Mouse (Mus musculus) liver, adult (tissue): ENCODE measurements around the gene Card6.

ENCODE experiments used
- GATA4 ChIP-seq: IDR thresholded peaks from 2 replicates; pipeline ENCODE4 v1.6.1; 2014; ENCODE audit warnings: mild to moderate bottlenecking, low read length; ENCODE audit not compliant: insufficient replicate concordance

The Card6 gene

DNA sequence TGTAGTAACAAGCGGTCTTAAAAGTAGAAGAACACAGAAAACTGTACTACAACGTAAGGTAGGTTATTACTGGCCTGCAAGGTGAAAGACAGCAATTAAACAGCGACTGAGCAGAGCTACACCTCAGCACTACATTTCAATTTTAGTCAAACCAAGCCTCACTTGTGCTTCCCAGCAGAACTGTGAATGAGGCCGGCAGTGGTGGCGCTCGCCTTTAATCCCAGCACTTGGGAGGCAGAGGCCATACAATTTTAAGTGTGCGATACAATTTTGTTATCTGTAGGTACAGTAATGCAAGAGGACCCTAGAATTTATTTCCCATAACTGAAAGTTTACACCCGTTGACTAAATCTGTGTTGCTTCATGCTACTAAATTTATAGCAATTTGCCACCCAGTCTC, 6.8 kb upstream of the Card6 start:
- TF ChIP-seq GATA4 = no peak

DNA sequence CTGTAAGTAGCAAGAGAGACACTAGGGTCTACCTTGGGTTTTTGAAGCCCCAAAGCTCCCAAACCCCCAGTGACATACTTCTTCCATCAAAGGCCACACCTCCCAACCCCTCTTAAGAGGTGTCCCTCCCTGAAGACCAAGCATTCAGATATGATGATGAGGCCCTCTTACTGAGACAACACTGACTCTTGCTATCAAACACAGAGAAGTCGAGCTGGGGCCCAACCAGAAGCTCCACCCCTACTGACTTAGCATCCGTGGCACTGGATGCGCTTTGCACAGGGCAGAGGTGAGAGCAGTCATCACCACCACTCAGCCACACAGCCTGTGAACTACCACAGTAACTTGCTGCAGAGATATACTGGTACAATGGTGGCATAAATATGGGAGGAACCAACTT, 4.3 kb upstream of the Card6 start:
- no peak for TF ChIP-seq GATA4

DNA sequence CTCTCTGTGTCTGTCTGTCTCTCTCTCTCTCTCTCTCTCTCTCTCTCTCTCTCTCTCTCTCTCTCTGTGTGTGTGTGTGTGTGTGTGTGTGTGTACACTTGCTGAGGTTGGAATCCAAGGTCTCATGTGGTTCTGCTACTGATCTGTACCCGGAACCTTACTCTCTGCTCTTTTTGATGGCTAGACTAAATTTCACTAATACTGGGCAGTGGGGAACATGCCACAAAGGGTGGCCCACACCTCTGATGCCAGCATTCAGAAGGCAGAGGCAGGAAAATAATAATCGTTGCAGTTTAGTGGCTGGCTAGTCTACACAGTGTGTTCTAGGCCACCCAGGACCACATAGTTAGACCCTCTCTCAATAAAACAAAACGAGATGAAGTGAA, 309 bp upstream of the Card6 start:
- TF ChIP-seq GATA4 = no peak; the same call in 1 of the 2 replicates

DNA sequence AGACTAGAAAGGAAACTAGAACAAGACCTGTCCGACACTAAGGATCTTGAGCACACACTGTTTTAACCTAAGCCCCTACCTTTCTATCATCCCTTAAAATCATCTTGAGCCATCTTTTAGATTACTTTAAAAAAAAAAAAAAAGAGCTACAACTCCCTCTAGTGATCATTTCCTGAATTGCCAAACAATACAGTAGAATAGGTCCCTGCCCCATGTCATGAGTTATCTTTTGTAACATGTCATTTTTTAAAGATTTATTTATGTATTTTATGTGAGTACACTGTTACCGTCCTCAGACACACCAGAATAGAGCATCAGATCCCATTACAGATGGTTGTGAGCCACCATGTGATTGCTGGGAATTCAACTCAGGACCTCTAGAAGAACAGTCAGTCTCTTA, 2.0 kb downstream of the Card6 start:
- no peak for TF ChIP-seq GATA4

DNA sequence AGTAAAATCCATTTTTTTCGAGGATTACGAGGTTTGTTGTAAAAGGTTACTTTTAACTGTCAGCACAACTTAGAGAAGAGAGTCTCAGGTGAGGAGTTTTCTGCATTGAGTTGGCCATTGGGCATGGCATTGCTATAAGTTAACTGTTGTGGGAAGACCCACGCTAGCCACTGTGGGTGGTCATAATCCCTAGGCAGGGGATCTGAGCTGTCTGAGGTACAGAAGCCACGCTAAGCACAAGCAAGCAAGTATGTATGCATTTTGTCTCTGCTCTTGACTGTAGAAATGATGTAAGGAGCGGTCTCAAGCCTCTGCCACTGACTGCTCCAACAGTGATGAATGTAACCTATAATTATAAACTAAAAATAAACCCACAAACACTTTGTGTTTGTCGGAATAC, 2.4 kb downstream of the Card6 start:
- TF ChIP-seq GATA4 = no peak

DNA sequence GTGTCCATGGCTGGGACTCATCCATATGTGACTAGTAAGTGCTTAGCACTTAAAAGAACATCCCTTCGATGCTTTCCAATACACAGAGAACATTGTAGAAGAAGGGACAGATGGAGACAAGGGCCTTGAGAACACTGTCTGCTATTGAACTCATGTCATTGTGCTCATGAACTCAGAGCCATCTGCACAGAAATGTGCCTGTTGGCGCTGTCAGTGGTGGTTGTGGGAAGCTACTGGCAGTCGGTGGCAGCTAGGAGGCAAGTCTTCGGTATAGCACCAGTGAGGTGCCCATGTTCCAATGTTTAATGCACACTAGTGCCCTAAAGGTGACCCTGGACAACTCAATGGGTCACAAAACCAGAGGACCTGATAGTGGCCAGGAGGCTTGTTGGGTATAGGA, 6.0 kb downstream of the Card6 start:
- TF ChIP-seq GATA4 = no peak

DNA sequence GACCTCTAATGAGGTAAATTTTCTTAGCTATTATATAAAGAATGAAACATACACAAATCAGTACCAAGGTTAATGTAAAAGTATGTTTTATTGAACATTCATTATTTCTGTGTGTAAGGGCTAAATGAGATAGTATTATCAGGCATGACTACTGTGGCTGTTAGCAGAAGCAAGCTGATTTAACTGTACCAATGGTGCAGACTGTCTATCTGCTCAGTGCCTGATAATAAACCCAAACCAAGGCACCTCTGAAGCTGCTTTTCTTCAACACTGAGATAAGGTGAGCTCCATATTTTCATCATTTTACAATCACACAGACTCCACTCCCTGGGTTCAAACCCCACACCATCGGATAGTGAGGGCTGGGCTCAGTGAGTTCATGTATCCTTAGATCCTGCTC, 11.0 kb downstream of the Card6 start:
- no peak for TF ChIP-seq GATA4

DNA sequence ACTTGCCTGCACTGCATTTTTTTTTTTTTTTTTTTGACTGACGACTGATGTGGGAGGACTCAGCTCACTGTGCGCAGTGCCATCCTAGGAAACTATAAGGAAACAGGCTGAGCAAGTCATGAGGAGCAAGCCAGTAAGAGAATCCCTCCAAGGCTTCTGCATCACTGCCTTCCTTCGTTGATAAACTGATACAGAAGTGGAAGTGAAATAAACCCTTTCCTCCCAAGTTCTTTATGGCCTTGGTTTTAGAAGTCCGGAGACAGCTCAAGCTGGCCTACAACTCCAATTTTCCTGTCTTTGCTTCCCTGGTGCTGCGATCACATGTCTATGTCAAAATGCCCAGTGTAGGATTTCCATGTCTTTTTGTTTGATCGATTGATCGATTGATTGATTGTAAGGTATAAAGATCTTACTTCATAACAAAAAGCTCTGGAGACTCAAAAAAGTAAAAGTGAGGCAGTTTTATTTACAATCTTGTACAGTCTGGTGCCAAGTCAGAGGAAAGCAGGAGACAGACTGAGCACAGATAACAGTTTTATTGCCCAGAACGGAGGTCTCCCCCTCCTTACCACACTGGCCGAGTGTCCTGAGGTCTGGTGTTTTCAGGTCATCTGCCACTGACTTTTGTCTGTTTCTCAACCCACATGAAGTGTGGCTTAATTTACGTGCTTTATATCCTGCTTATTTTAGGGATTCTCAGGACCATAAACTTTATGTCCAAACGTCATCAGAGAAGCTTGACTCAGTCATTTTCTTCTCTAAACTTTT, 12.6 kb downstream of the Card6 start:
- TF ChIP-seq GATA4 = no peak

DNA sequence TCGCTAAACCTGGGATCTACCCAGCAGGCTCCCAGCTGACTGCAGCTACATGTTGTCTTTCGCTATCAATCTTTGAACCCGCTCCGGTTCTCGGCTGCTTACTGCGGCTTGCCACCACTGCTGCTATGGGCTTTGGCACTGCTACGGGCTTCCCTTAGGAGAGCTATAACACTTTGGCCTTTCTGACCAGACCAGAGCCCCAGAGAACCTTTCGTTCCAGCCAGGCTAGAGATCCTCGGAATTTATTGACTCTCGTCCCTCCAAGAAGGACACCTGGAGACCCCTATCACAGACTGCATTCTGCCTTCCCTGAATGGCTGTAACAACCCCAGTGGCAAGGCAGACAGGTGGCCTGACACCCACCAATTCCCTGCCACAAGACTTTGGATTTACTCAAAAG, 18.2 kb downstream of the Card6 start:
- TF ChIP-seq GATA4 = no peak

DNA sequence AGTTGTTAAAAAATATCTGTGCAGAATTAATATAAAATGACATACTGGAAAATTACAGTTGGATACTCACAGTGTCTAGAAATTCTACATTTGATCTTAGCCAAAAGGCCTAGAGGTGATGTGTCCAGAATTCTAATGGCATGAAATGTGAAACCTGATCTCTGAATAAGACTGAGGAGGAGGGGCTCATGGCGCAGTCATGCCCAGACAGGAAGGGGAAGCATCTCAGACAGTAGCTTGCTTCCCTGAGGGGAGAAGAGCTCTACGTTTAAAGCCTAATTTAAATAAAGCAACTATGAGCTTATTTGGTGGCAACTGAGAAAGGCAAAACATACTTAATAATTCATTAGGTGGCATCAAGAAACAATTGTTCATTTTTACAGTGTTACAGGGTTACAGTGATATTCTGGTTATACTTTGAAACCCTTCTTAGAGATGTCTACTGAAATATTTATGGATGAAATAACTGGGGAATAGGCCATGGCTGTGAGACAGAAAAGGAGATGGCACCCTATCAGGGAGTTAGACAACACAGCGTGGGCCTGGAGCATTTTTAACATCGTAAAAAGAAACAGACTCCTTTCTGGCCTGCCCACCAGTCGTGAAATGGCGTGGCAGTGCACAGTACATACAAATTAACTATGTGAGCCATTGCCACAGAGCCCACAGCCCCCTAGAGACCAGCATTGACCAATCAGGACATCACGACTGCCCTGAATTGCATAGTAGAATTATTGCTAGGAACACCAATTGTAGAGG, 19.3 kb downstream of the Card6 start:
- TF ChIP-seq GATA4 = no peak

DNA sequence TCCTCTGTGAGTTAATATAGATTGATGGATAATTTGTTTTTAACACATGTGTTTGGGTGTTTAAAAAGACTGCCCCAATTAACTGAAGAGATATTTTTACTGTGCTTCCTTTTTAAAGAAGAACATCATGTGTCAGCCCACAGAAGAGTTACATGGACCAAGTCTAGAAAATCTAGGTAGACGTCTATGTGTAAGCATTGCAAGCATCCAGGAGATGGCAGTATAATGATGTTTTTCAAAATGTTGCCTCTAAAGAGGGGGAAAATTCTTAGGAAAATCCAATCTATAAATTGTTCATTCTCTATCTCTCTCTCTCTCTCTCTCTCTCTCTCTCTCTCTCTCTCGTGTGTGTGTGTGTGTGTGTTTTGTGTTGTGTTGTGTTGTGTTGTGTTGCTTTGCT, 22.2 kb downstream of the Card6 start:
- TF ChIP-seq GATA4 = no peak

DNA sequence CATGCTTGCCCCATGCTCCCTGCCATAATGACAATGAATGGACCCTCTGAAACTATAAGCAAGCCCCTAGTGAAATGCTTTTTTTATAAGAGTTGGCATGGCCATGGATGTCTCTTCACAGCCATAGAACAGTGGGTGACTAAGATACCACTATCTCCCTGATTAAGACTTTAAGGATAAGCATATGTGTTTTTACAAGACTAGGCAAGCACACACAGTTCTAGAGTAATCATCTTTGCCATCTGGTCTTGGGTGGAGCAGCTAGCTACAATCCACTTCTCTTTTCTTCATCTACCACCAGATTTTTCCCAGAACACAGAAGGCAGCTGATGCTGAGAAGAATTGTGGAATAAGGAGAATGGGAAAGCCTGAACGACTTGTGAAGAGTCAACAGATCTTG, 27.1 kb downstream of the Card6 start:
- TF ChIP-seq GATA4 = no peak

DNA sequence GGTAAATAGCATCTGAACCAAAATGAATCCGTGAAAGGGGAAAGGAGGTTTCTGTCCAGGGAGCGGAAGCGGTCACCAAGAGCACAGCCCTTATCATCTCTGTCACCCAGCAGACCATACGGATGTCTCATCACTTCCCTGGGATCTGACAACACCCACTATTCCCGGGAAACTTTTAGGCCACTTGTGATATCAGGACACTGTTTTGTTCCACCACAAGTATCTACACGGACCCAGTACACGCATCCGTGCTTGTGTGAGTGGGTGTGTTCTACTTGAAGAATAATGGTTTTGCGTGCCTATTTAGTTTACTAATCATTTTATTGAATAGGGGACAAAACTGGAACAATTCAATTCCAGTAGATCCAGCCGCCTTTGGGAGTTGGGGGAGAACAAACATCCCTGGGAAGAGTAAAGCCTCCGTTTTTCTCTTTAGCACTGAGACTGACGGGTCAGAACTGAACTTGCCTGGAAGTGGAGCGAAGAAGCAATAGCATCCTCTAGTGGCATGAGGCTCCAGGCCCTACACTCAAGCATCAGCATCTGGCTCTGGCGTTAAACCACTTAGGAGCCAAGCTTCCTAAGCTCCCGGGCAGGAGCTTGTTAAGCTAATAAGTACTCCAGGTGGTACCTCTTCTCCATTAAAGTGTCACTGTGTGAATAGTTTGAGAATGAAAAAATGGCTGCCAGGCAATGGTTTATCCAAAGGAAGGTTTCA, 39.4 kb downstream of the Card6 start:
- no peak for TF ChIP-seq GATA4

DNA sequence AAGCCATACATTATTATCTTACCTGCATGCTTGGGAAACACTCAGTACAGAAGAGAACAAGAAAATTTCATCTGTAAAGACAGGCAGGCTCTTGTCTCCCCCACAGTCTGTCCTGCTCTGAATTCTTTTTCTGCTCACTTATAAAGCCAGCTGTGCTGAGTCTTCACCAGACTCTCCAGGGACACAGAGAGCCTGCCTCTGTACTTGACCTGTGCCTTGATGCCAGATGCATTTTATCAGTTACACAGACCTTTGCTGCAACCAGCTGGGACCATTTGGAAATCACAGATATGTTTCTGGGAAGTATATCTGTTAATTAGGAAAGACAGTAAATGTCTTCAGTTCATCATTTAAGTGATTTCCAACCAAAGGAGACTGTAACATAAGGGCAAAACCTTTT, 44.7 kb downstream of the Card6 start, which contains the start of gene C7:
TSS of gene C7 (minus strand) at position 106 of the 400 bp plus-strand sequence.
- TF ChIP-seq GATA4 = no peak
